21 mouse cellular contexts compared by ENCODE assay signal in genomic region chr4:95640831-95641230, GRCm38 (mm10).
DNase-seq lines count a peak whose midpoint lies in the region; ATAC-seq and TF ChIP-seq lines count a peak whose summit lies in the region.
"Had no signal": no experiment of that assay in that cellular context is flagged by ENCODE, and none has a peak within 500 bp of the region (broad histone marks: within the 10 kb centered on the region; RNA-seq: fewer than 3 reads in every experiment).

No protein-coding gene starts in this region.

- WGBS in lung, embryonic 15.5 days = 79% methylated on average over 1 of the region's 1 CpGs
- WGBS in lung, adult 2 months = 62% methylated on average over 1 of the region's 1 CpGs

- H3K27me3 ChIP-seq in lung, embryonic 15.5 days = no peaks in the 10 kb centered on the region
- H3K27me3 ChIP-seq: embryonic facial prominence, embryonic 13.5 days; limb, embryonic 12.5 days; liver, embryonic 13.5 days; midbrain, embryonic 13.5 days; neural tube, embryonic 13.5 days; Patski had no signal

- no peak overlapping the region for H3K4me2 ChIP-seq in lung, embryonic 15.5 days
- H3K4me2 ChIP-seq: embryonic facial prominence, embryonic 13.5 days; limb, embryonic 12.5 days; liver, embryonic 13.5 days; midbrain, embryonic 13.5 days; neural tube, embryonic 13.5 days had no signal

- H3K9ac ChIP-seq in lung, embryonic 15.5 days = no peak overlapping the region
- H3K9ac ChIP-seq: embryonic facial prominence, embryonic 13.5 days; limb, embryonic 12.5 days; liver, embryonic 13.5 days; midbrain, embryonic 13.5 days; neural tube, embryonic 13.5 days had no signal

- no peaks in the 10 kb centered on the region for H3K36me3 ChIP-seq in lung, embryonic 15.5 days
- H3K36me3 ChIP-seq: embryonic facial prominence, embryonic 13.5 days; limb, embryonic 12.5 days; liver, embryonic 13.5 days; midbrain, embryonic 13.5 days; neural tube, embryonic 13.5 days had no signal

- TF ChIP-seq CTCF in lung, adult 2 months (IDR thresholded peaks at IDR 0.05; ENCODE audit: insufficient read depth, low read length) = no peak

- no peak overlapping the region for H3K4me3 ChIP-seq in lung, embryonic 15.5 days
- H3K4me3 ChIP-seq in lung, adult 2 months (replicated peaks; ENCODE audit: extremely low read depth, low read depth, low read length) = no peak overlapping the region
- H3K4me3 ChIP-seq: embryonic facial prominence, embryonic 13.5 days; limb, embryonic 12.5 days; liver, embryonic 13.5 days; midbrain, embryonic 13.5 days; neural tube, embryonic 13.5 days had no signal

- no peaks in the 10 kb centered on the region for H3K9me3 ChIP-seq in lung, embryonic 15.5 days
- H3K9me3 ChIP-seq: embryonic facial prominence, embryonic 13.5 days; limb, embryonic 12.5 days; liver, embryonic 13.5 days; midbrain, embryonic 13.5 days; neural tube, embryonic 13.5 days had no signal

- no peak for ATAC-seq in lung, embryonic 15.5 days (ENCODE audit: borderline replicate concordance, extremely low read depth, low FRiP score, low TSS enrichment)
- ATAC-seq: CD4-positive, CD25-positive, alpha-beta regulatory T cell, adult 4 months; forebrain, embryonic 14.5 days; midbrain, embryonic 13.5 days; Patski had no signal

- DNase-seq in kidney, adult 11 months = peak; percentile 41
- DNase-seq in kidney, postnatal 4 days = no peak
- no peak for DNase-seq in lung, adult 2 months
- peak; percentile 93 to 96 for DNase-seq in adrenal gland, postnatal 36 days
- DNase-seq in testis, postnatal 14 days (ENCODE audit: low spot score) = peak; percentile 67
- no peak for DNase-seq in frontal cortex, postnatal 36 days (ENCODE audit: low spot score in 2 of 2)
- DNase-seq in urinary bladder, adult 18-20 months (ENCODE audit: low spot score in 2 of 2) = no peak
- DNase-seq: cerebellum, postnatal 14 days; liver, embryonic 13.5 days; lung, postnatal 10 days; thymus, postnatal 25 days had no signal

- peaks cover 11% of the 10 kb centered on the region for H3K4me1 ChIP-seq in lung, embryonic 15.5 days
- peaks cover 3% of the 10 kb centered on the region; the same call in 1 of the 2 replicates for H3K4me1 ChIP-seq in lung, adult 2 months (ENCODE audit: control insufficient read depth, insufficient read depth, low read length)
- H3K4me1 ChIP-seq: liver, embryonic 13.5 days had no signal

- 0 out of 2 replicates have a peak overlapping the region, but pooled peaks have one; percentile 1 for H3K27ac ChIP-seq in lung, embryonic 15.5 days
- H3K27ac ChIP-seq: embryonic facial prominence, embryonic 13.5 days; kidney, postnatal 0 days; limb, embryonic 12.5 days; liver, embryonic 13.5 days; midbrain, embryonic 13.5 days; neural tube, embryonic 13.5 days; stomach, postnatal 0 days had no signal

- no peak for TF ChIP-seq POLR2A in lung, adult 2 months (IDR thresholded peaks at IDR 0.05; ENCODE audit: borderline replicate concordance, extremely low read depth, low read depth, low read length)

Comparison
In these comparisons a context has a peak if more than half of its experiments do, and no peak if none do; other contexts are left out.
1. DNase-seq: peak in kidney, adult 11 months (single experiment), adrenal gland, postnatal 36 days (2 of 2) and testis, postnatal 14 days (single experiment); none in kidney, postnatal 4 days (0 of 2), lung, adult 2 months (single experiment), frontal cortex, postnatal 36 days (0 of 2) and urinary bladder, adult 18-20 months (0 of 2).